Mouse (Mus musculus) hindbrain, embryonic 11.5 days (tissue): ENCODE results near the gene Gm10358. TPM values are rescaled to one million over a fixed set of nuclear protein-coding genes. Genes with fewer than 3 reads are reported as not detected.
"Not testable (repeated sequence)": the region's sequence is repeated elsewhere in the genome, so short reads cannot be mapped to it uniquely, and the experiment has no call there.

Source experiments
- ATAC-seq: fragments of 200-750 bp; cut with Nextera tagmentation; 2 replicates; pipeline ENCODE4 v1.8.0; 2017; ENCODE audit warnings: mild to moderate bottlenecking, moderate TSS enrichment, moderate library complexity; ENCODE audit not compliant: low FRiP score
- DNase-seq: peaks from one replicate; pipeline ENCODE4 v3.0.0-alpha.2; 2015; ENCODE audit warnings: low spot score
- H3K27ac ChIP-seq: fragments of 300-500 bp; sonication (generic); 2 replicates; pipeline ENCODE4 v1.5.1; 2014; ENCODE audit warnings: mild to moderate bottlenecking, low read depth, low read length
- H3K27me3 ChIP-seq: fragments of 300-500 bp; sonication (generic); 2 replicates; pipeline ENCODE4 v1.6.1; 2014; ENCODE audit warnings: mild to moderate bottlenecking, low read length, moderate library complexity, mixed read lengths; ENCODE audit not compliant: control insufficient read depth, insufficient read depth
- H3K36me3 ChIP-seq: fragments of 300-500 bp; sonication (generic); 2 replicates; pipeline ENCODE4 v1.6.1; 2014; ENCODE audit warnings: mild to moderate bottlenecking, low read length, moderate library complexity, mixed read lengths; ENCODE audit not compliant: control insufficient read depth, insufficient read depth
- H3K4me1 ChIP-seq: fragments of 300-500 bp; sonication (generic); replicated peaks from 2 replicates; pipeline ENCODE4 v1.6.1; 2014; ENCODE audit warnings: low read length, mixed read lengths; ENCODE audit not compliant: control insufficient read depth, insufficient read depth
- H3K4me2 ChIP-seq: fragments of 300-500 bp; sonication (generic); replicated peaks from 2 replicates; pipeline ENCODE4 v1.6.1; 2014; ENCODE audit warnings: mild to moderate bottlenecking, low read depth, low read length
- H3K4me3 ChIP-seq: fragments of 300-500 bp; sonication (generic); 2 replicates; pipeline ENCODE4 v1.5.1; 2014; ENCODE audit warnings: low read depth, low read length
- H3K9ac ChIP-seq: fragments of 300-500 bp; sonication (generic); 2 replicates; pipeline ENCODE4 v1.6.1; 2014; ENCODE audit warnings: low read depth, low read length
- H3K9me3 ChIP-seq: fragments of 300-500 bp; sonication (generic); 2 replicates; pipeline ENCODE4 v1.6.1; 2016; ENCODE audit warnings: low read length; ENCODE audit not compliant: control insufficient read depth
- WGBS: fragments of 180-500 bp; shearing (Covaris S2); extraction: QIAGEN DNeasy Blood & Tissue Kit; methylation state at CpG from one replicate; pipeline ENCODE4 v1.1.7; 2014; 5-methylcytosine and 5-hydroxymethylcytosine counted together
- polyA plus RNA-seq: library from polyadenylated mRNA; unstranded; fragments of >200 nt; fragmentation: Nextera tagmentation; extraction: Ambion mirVana; gene quantifications from 2 replicates; pipeline ENCODE4 v1.2.1, GENCODE M21; 2014

Gene Gm10358
- polyA plus RNA-seq: 0.15 and 0.37 TPM in 2 replicates

DNA sequence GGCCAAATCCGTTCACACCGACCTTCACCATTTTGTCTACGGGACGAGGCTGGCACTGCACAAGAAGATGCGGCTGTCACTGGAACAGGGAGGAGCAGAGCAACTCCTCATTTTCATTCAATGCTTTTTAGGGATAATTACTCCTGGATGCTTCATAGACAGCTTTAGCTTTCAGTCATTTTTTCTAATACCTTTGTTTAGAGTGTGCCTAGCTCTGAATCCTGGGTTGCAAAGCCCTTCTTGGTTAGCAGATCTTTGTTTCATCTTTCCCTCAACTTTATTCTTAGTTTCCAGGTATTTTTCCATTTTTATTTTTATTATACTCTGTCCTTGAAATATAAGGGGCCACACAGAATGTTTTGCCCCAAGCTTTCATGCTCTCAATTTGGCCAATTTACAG, at the start of gene Gm10358:
Gm10358 (minus strand) TSS at position 101 of the 400 bp plus-strand sequence.
- H3K4me3 ChIP-seq: no peak within 1 kb of the TSS
- ATAC-seq: no peak

DNA sequence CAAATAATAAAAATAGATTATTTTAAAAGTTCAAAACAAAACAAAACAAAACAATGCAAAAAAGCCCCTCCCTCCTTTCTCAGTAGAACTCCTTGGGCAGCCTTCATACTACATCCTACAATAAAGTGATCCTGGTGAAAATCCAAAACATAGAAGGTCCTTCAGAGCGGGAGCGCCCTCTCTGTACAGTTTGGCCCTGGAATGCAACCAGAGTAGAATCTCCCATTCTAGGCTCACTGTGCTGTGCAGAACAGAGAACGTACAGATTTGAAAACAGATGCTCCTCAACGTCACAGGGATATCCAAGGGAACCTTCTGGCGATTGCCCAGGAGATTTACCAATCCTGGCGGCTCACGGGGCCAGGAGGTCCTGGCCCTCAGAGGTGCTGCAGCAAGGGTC, 42.0 kb upstream of the Gm10358 start, which contains the start of gene Iqcm:
Iqcm (plus strand) TSS at position 301 of the 400 bp plus-strand sequence.
- no peaks in the 10 kb centered on the region for H3K36me3 ChIP-seq
- H3K4me3 ChIP-seq: no peak within 1 kb of the TSS
- no peaks in the 10 kb centered on the region for H3K4me1 ChIP-seq
- no peak for ATAC-seq
- no peak for DNase-seq
- H3K27ac ChIP-seq: no peak within 1 kb of the TSS
- WGBS: 89% methylated on average over 7 of the region's 7 CpGs
- no peak within 1 kb of the TSS for H3K4me2 ChIP-seq
- no peak within 1 kb of the TSS for H3K9ac ChIP-seq
- H3K27me3 ChIP-seq: no peaks in the 10 kb centered on the region
- no peaks in the 10 kb centered on the region for H3K9me3 ChIP-seq

More for the DNA sequence above, at the start of gene Gm10358:
- Histone ChIP-seq H3K9ac (no peak within 1 kb of the TSS), H3K4me1 (no peaks in the 10 kb centered on the region), H3K27me3 (no peaks in the 10 kb centered on the region), H3K4me2 (no peak within 1 kb of the TSS), H3K9me3 (no peaks in the 10 kb centered on the region), H3K27ac (no peak within 1 kb of the TSS), H3K36me3 (no peaks in the 10 kb centered on the region)
- WGBS: 100% methylated on average over 5 of the region's 5 CpGs
- no peak for DNase-seq

DNA sequence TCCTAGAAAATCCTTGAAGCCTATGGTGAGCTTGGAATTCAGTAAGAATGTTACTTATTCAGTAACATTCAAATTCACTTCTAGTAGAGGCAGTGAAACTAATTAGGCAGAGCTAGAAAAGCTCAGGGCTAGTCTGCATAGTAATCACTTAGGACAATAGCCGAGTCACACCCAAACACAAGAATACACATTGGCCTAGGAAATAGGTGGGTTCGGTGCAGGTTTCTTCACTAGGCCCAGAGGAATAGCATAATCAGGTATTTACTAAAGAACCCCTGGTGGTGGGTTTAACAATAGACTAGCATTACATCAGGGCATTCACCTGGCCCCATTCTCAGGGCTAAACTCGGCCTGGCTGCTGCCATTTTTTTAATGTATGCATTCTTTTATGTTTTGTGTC, 9.3 kb upstream of the Gm10358 start:
- H3K4me2 ChIP-seq, H3K9ac ChIP-seq, H3K36me3 ChIP-seq, H3K4me1 ChIP-seq, H3K27ac ChIP-seq, H3K27me3 ChIP-seq, H3K9me3 ChIP-seq, ATAC-seq, H3K4me3 ChIP-seq, DNase-seq: not testable (repeated sequence)
- WGBS: 85% methylated on average over 3 of the region's 3 CpGs

DNA sequence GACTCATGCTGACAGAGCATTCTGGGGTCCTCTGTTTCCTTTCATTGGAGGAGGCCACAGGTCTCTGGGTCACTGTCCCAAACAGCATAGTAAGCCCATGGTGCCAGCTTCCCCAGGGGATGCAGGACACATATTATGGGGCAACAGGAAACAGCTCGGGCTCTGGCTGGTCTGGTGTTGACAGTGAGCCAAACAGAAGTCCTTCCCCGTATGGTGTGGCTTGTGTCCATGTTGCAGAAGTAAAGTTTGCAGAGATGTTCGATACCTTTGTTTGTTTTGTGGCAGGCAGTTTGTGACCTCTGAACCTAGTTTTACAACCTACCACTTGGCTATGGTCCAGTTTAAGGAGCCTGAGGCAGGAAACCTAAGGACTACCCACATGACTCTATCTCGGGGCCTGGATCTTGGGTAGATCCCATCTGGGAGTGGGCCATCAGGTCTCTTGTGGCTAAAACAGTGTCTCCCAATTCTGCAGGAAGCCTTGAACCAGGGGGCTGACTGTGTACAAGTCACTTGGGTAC, 21.6 kb downstream of the Gm10358 start:
- no peak overlapping the region for H3K27ac ChIP-seq
- DNase-seq: no peak
- H3K27me3 ChIP-seq: no peaks in the 10 kb centered on the region
- H3K9me3 ChIP-seq: no peaks in the 10 kb centered on the region
- H3K9ac ChIP-seq: no peak overlapping the region
- H3K4me3 ChIP-seq: no peak overlapping the region
- H3K4me2 ChIP-seq: no peak overlapping the region
- 89% methylated on average over 4 of the region's 4 CpGs for WGBS
- no peak for ATAC-seq
- H3K36me3 ChIP-seq: no peaks in the 10 kb centered on the region
- H3K4me1 ChIP-seq: no peaks in the 10 kb centered on the region

DNA sequence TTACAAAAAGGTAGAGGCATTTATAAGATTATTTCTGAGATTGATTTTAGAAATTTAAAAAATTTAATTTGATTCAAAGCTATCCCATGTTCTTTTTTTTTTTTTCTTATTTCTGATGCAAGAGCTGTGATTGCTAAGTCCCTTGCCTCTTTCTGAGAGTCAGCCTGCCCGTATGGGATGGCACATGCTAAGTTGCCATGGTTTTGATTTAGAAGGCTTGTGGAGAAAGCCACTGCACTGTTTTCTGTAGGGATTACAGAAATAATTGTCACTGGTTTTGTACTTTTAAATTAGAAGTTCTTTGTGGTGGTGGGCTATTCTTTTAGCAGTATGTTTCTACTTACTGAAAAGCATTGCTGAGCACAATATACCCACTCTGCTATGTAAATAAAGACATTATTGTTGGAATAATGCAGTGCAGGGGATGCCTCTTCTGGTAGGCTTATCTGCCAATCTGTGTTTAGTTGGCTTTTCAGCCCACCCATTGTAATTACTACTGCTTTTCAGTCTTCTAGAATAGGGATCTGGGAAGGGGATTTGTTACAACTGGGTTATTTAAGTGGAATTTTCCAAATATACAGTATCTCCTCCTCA, 30.8 kb downstream of the Gm10358 start:
- H3K4me1 ChIP-seq: no peaks in the 10 kb centered on the region
- H3K4me3 ChIP-seq: no peak overlapping the region
- H3K27ac ChIP-seq: no peak overlapping the region
- no peaks in the 10 kb centered on the region for H3K27me3 ChIP-seq
- no peaks in the 10 kb centered on the region for H3K36me3 ChIP-seq
- no peak overlapping the region for H3K9ac ChIP-seq
- DNase-seq: no peak
- H3K9me3 ChIP-seq: no peaks in the 10 kb centered on the region
- 42% methylated on average over 1 of the region's 1 CpGs for WGBS
- H3K4me2 ChIP-seq: no peak overlapping the region
- ATAC-seq: peak; percentile 60

DNA sequence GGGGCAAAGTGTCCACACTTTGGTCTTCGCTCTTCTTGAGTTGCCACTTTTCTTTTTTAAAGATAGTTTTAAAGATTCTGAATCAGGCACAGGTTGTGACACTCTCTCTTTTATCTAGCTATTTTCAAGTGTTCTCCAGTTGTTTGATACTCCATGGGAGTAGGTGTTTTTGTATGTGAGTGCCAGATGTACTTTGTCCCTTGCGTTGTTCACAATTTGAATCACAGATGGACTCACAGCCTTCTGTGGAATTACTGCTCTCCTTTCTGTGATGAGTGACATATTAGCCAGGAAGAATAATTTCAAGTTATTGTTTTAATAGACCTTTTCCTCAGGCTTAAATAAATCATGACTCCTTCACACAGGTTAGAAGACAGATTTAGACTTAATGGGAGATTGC, 34.4 kb downstream of the Gm10358 start:
- Histone ChIP-seq H3K9ac (no peak overlapping the region), H3K4me1 (no peaks in the 10 kb centered on the region), H3K36me3 (no peaks in the 10 kb centered on the region), H3K27ac (no peak overlapping the region), H3K4me2 (no peak overlapping the region), H3K4me3 (no peak overlapping the region), H3K9me3 (no peaks in the 10 kb centered on the region), H3K27me3 (no peaks in the 10 kb centered on the region)
- WGBS: 93% methylated on average over 2 of the region's 2 CpGs
- ATAC-seq (no peak), DNase-seq (no peak)

Other genes starting within 250 kb of the Gm10358 start
- gene Rasd2, start 192.6 kb downstream of the Gm10358 start, polyA plus RNA-seq: 0.19 and 0.32 TPM in 2 replicates
- not detected in 2 replicates for gene Iqcm, start 42.1 kb upstream of the Gm10358 start, polyA plus RNA-seq